Mouse (Mus musculus): ENCODE results near the gene Suv39h2. TPM values are rescaled to one million over a fixed set of nuclear protein-coding genes. Genes with fewer than 3 reads are reported as not detected.

The Suv39h2 gene
- polyA plus RNA-seq (2014; fragmentation: Illumina TruSeq; extraction: RNeasy Lipid Tissue Mini Kit (QIAGEN cat#74804); ENCODE audit: low read depth, low replicate concordance) = 78.1 TPM

GRCm38 (mm10) chr2:3474861-3475283 is at the start of gene Suv39h2:
Suv39h2 (minus strand) TSS chr2:3475031.

DNA sequence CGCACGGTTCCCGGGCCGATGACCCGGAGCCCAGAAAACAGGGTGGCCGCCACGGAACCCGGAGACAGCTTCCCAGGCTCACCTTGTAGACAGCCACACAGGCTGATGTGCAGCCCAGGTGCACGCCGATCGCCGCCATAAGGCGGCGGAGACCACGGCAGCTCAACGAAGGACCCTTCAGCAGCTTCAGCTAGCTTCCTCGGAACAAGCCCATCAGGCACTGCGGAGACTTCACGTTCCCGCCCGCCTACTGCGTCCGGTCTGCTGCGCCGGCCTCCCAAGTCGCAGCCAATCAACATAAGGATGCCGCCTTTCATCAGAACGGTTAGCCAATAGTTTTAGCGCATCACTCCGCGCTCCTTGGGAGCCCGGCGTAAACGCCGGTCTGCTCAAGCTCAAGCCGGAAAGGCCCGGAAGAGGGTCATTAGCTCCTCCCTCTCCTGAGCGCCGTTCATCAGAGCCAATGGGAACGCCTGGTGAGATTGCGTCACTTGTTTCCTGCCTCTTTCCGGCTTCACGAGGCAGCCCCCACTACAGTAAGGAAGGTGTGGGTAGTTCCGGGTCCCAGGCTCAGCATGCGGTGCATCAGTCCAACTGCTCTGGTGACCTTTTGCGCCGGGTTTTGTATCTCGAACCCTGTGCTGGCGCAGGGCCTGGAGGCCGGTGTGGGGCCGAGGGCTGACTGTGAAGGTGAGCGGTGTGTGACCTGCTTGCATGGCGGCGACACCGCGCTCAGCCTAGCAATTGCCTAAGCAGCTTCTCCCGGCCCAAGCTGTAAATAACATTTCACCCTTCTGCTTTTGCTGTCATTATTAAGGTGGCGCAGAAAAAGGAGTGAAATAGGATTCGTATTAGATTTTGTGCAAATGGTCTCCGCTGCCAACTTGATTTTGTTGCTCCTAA is 38.0 kb upstream of the Suv39h2 start, which contains the start of the genes Gm45902, Hspa14 and Cdnf:
TSS of gene Gm45902 (minus strand) at position 239 of the 903 bp plus-strand sequence.
TSS of gene Hspa14 (minus strand) at position 263 of the 903 bp plus-strand sequence.
TSS of gene Cdnf (plus strand) at position 479 of the 903 bp plus-strand sequence.

GRCm38 (mm10) chr2:3423841-3424578 is 50.8 kb downstream of the Suv39h2 start, which contains the start of gene Dclre1c:
Dclre1c (plus strand) TSS chr2:3424131.

DNA sequence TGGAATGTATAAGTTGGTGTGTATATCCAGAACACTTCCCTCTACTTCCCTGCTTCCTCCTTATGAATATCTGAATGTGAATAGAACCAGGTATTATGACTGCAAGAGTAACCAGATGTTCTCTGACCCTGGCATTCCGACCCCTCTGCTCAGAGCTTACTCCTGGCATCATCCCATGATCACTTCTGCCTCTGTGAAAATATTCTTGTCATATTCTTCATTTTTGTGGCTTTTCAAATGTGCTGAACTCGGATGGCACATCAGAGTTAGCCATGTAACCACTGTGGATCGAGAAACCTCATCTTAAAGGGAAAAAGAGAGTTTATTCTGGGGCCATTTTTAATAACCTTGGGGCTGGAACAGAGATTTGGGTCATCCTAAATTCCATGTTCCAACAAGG is 52.3 kb downstream of the Suv39h2 start, which contains the start of gene Meig1:
TSS of gene Meig1 (minus strand) at position 101 of the 400 bp plus-strand sequence.

Other genes with a start within 250 kb of the Suv39h2 start
- gene Nmt2, start 190.8 kb downstream of the Suv39h2 start, polyA plus RNA-seq (2014; fragmentation: Illumina TruSeq; extraction: RNeasy Lipid Tissue Mini Kit (QIAGEN cat#74804); ENCODE audit: low read depth, low replicate concordance) = 85.6 TPM
- 47.9 TPM for gene Rpp38, start 142.4 kb downstream of the Suv39h2 start, polyA plus RNA-seq (2014; fragmentation: Illumina TruSeq; extraction: RNeasy Lipid Tissue Mini Kit (QIAGEN cat#74804); ENCODE audit: low read depth, low replicate concordance)
- 2.1 TPM for gene Acbd7, start 138.9 kb downstream of the Suv39h2 start, polyA plus RNA-seq (2014; fragmentation: Illumina TruSeq; extraction: RNeasy Lipid Tissue Mini Kit (QIAGEN cat#74804); ENCODE audit: low read depth, low replicate concordance)
- 1.2 TPM for gene Olah, start 77.8 kb downstream of the Suv39h2 start, polyA plus RNA-seq (2014; fragmentation: Illumina TruSeq; extraction: RNeasy Lipid Tissue Mini Kit (QIAGEN cat#74804); ENCODE audit: low read depth, low replicate concordance)
- gene Meig1, start 52.4 kb downstream of the Suv39h2 start, polyA plus RNA-seq (2014; fragmentation: Illumina TruSeq; extraction: RNeasy Lipid Tissue Mini Kit (QIAGEN cat#74804); ENCODE audit: low read depth, low replicate concordance) = 7,123 TPM
- gene Dclre1c, start 50.9 kb downstream of the Suv39h2 start, polyA plus RNA-seq (2014; fragmentation: Illumina TruSeq; extraction: RNeasy Lipid Tissue Mini Kit (QIAGEN cat#74804); ENCODE audit: low read depth, low replicate concordance) = 13.6 TPM
- 1.6 TPM for gene Gm45902, start 37.8 kb upstream of the Suv39h2 start, polyA plus RNA-seq (2014; fragmentation: Illumina TruSeq; extraction: RNeasy Lipid Tissue Mini Kit (QIAGEN cat#74804); ENCODE audit: low read depth, low replicate concordance)
- gene Hspa14, start 37.8 kb upstream of the Suv39h2 start, polyA plus RNA-seq (2014; fragmentation: Illumina TruSeq; extraction: RNeasy Lipid Tissue Mini Kit (QIAGEN cat#74804); ENCODE audit: low read depth, low replicate concordance) = 28.7 TPM
- gene Cdnf, start 38.0 kb upstream of the Suv39h2 start, polyA plus RNA-seq (2014; fragmentation: Illumina TruSeq; extraction: RNeasy Lipid Tissue Mini Kit (QIAGEN cat#74804); ENCODE audit: low read depth, low replicate concordance) = 5.7 TPM
- 484 TPM for gene Fam107b, start 95.5 kb upstream of the Suv39h2 start, polyA plus RNA-seq (2014; fragmentation: Illumina TruSeq; extraction: RNeasy Lipid Tissue Mini Kit (QIAGEN cat#74804); ENCODE audit: low read depth, low replicate concordance)